Mouse (Mus musculus) intestine, embryonic 15.5 days (tissue): Measurements from ENCODE around the gene Rdh5. TPM values are rescaled to one million over a fixed set of nuclear protein-coding genes. Genes with fewer than 3 reads are reported as not detected.

Experiments used
- ATAC-seq: fragments of 200-750 bp; cut with Nextera tagmentation; 2 replicates; pipeline ENCODE4 v1.8.0; 2017; ENCODE audit warnings: moderate TSS enrichment, moderate library complexity
- H3K27ac ChIP-seq: fragments of 300-500 bp; sonication (generic); 2 replicates; pipeline ENCODE4 v1.5.1; 2015; ENCODE audit warnings: mild to moderate bottlenecking, inconsistent platforms
- H3K27me3 ChIP-seq: fragments of 300-500 bp; sonication (generic); replicated peaks from 2 replicates; pipeline ENCODE4 v1.6.1; 2015; ENCODE audit warnings: inconsistent platforms
- H3K36me3 ChIP-seq: fragments of 300-500 bp; sonication (generic); 2 replicates; pipeline ENCODE4 v1.6.1; 2015; ENCODE audit warnings: inconsistent platforms
- H3K4me1 ChIP-seq: fragments of 300-500 bp; sonication (generic); replicated peaks from 2 replicates; pipeline ENCODE4 v1.6.1; 2015; ENCODE audit warnings: inconsistent platforms
- H3K4me2 ChIP-seq: fragments of 300-500 bp; sonication (generic); replicated peaks from 2 replicates; pipeline ENCODE4 v1.6.1; 2015; ENCODE audit warnings: mild to moderate bottlenecking, inconsistent platforms
- H3K4me3 ChIP-seq: fragments of 300-500 bp; sonication (generic); replicated peaks from 2 replicates; pipeline ENCODE4 v1.5.1; 2015; ENCODE audit warnings: inconsistent platforms
- H3K9ac ChIP-seq: fragments of 300-500 bp; sonication (generic); 2 replicates; pipeline ENCODE4 v1.6.1; 2015; ENCODE audit warnings: inconsistent platforms
- H3K9me3 ChIP-seq: fragments of 300-500 bp; sonication (generic); 2 replicates; pipeline ENCODE4 v1.6.1; 2016; ENCODE audit warnings: inconsistent platforms
- WGBS: fragments of 180-500 bp; shearing (Covaris S2); methylation state at CpG from one replicate; pipeline ENCODE4 v1.1.7; 2015; 5-methylcytosine and 5-hydroxymethylcytosine counted together
- polyA plus RNA-seq: library from polyadenylated mRNA; unstranded; fragments of >200 nt; fragmentation: Nextera tagmentation; extraction: Ambion mirVana; gene quantifications from 2 replicates; pipeline ENCODE4 v1.2.1, GENCODE M21; 2015

The Rdh5 gene
- polyA plus RNA-seq, 1 experiment from 2014 or later = 11.7 TPM

GRCm38 (mm10) chr10:128882067-128882466 lies 40.6 kb downstream of the Rdh5 start:
- 87% methylated on average over 5 of the region's 5 CpGs for WGBS
- no peak overlapping the region for H3K4me2 ChIP-seq
- H3K27ac ChIP-seq = no peak overlapping the region
- H3K4me1 ChIP-seq = no peaks in the 10 kb centered on the region
- 0 out of 2 replicates have a peak, but pooled peaks cover 5% of the 10 kb centered on the region for H3K36me3 ChIP-seq
- H3K9ac ChIP-seq = no peak overlapping the region
- no peaks in the 10 kb centered on the region for H3K27me3 ChIP-seq
- no peaks in the 10 kb centered on the region for H3K9me3 ChIP-seq
- no peak for ATAC-seq
- no peak overlapping the region for H3K4me3 ChIP-seq

DNA sequence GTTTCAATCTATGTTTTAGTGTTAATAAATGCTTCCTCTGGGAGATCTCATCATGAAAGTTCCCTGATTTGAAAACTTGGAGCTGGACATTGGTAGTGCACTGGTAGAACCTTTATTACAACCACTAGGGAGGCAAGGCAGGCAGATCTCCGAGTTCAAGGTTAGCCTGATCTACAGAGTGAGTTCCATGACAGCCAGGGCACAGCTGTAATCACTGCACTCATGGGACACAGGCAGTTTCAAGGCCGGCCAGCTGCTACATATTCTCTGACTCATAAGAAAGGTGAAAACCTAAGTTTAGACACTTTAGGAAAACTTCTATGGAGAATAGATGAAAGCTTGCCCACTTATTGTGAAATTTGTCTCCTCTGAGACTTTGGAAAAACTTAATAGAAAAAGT lies 43.9 kb downstream of the Rdh5 start:
- H3K9ac ChIP-seq = no peak overlapping the region

DNA sequence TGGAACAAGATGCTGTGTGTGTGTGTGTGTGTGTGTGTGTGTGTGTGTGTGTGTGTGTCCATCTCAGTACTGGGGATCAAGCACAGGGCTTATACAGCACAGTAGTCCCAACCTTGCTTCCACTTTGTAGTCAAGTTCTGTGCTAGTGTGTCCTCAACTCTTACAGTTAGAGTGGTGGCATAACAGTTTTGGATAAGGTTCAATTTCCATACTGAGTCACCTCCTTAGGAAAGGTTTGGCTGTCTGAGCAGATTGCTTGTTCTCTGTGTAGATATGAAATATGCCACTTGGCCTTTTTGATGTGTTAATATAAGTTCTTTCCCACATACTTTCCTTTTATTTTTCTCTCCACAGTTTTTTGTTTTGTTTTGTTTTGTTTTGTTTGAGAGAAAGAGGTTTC lies 44.4 kb downstream of the Rdh5 start:
- H3K27ac ChIP-seq = no peak overlapping the region
- no peaks in the 10 kb centered on the region for H3K9me3 ChIP-seq
- H3K9ac ChIP-seq = no peak overlapping the region
- no peaks in the 10 kb centered on the region for H3K27me3 ChIP-seq
- peaks cover 18% of the 10 kb centered on the region for H3K36me3 ChIP-seq
- H3K4me1 ChIP-seq = no peaks in the 10 kb centered on the region
- ATAC-seq = no peak
- no peak overlapping the region for H3K4me2 ChIP-seq
- H3K4me3 ChIP-seq = no peak overlapping the region

More for the DNA sequence above, 43.9 kb downstream of the Rdh5 start:
- H3K36me3 ChIP-seq = peaks cover 14% of the 10 kb centered on the region
- no peaks in the 10 kb centered on the region for H3K4me1 ChIP-seq
- H3K4me3 ChIP-seq = no peak overlapping the region
- H3K4me2 ChIP-seq = no peak overlapping the region
- 86% methylated on average over 2 of the region's 2 CpGs for WGBS
- no peaks in the 10 kb centered on the region for H3K9me3 ChIP-seq
- H3K27ac ChIP-seq = no peak overlapping the region
- no peak for ATAC-seq
- no peaks in the 10 kb centered on the region for H3K27me3 ChIP-seq

GRCm38 (mm10) chr10:128870341-128870740 lies 52.3 kb downstream of the Rdh5 start:
- 81% methylated on average over 3 of the region's 3 CpGs for WGBS
- no peak for ATAC-seq
- H3K36me3 ChIP-seq = peaks cover 20% of the 10 kb centered on the region

DNA sequence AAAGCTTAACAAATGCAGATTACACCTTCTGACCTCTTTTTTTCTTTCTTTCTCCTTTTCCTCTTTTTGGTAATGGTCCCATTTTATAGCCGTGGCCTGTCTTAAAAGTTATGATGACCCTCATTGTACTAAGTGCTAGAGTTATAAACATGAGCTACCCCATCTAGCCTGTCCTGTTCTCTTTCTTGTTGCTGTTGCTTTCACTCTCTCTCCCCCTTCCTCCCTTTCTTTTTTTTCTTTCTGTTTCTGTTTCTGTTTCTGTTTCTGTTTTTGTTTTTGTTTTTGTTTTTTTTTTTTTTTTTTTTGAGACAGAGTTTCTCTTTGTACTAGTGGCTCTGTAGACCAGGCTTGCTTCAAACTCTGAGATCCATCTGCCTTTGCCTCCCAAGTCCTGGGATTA lies 56.2 kb downstream of the Rdh5 start:
- H3K4me2 ChIP-seq = no peak overlapping the region
- no peaks in the 10 kb centered on the region for H3K4me1 ChIP-seq
- no peaks in the 10 kb centered on the region for H3K9me3 ChIP-seq
- H3K4me3 ChIP-seq = no peak overlapping the region
- peaks cover 11% of the 10 kb centered on the region for H3K36me3 ChIP-seq
- 91% methylated on average over 1 of the region's 1 CpGs for WGBS
- no peak for ATAC-seq
- H3K27me3 ChIP-seq = no peaks in the 10 kb centered on the region
- H3K27ac ChIP-seq = no peak overlapping the region
- H3K9ac ChIP-seq = no peak overlapping the region

More at GRCm38 (mm10) chr10:128870341-128870740, 52.3 kb downstream of the Rdh5 start:
- no peaks in the 10 kb centered on the region for H3K9me3 ChIP-seq
- H3K4me3 ChIP-seq = no peak overlapping the region
- no peaks in the 10 kb centered on the region for H3K4me1 ChIP-seq
- H3K27ac ChIP-seq = no peak overlapping the region
- H3K9ac ChIP-seq = no peak overlapping the region
- no peaks in the 10 kb centered on the region for H3K27me3 ChIP-seq
- H3K4me2 ChIP-seq = no peak overlapping the region

DNA sequence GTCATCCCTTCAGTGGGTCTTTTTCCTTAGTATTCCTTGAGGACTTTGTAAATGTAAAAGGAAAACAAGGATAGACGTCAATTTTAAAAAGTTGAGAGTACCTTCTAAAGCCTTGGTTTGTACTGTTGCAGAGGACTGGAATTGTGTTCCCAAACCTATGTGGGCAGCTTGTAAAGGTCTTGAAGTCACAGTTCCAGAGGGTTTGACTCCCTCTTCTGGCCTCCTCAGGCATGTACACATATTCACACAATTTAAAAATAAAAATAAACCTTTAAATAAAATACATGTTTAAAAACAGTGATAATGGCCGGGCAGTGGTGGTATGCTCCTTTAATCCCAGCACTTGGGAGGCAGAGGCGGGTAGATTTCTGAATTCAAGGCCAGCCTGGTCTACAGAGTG lies 56.6 kb downstream of the Rdh5 start:
- no peak for ATAC-seq
- no peak overlapping the region for H3K27ac ChIP-seq
- no peaks in the 10 kb centered on the region for H3K27me3 ChIP-seq
- 85% methylated on average over 3 of the region's 3 CpGs for WGBS
- H3K4me3 ChIP-seq = no peak overlapping the region
- H3K9ac ChIP-seq = no peak overlapping the region
- H3K4me2 ChIP-seq = no peak overlapping the region
- peaks cover 11% of the 10 kb centered on the region for H3K36me3 ChIP-seq
- no peaks in the 10 kb centered on the region for H3K9me3 ChIP-seq
- H3K4me1 ChIP-seq = no peaks in the 10 kb centered on the region

Other genes starting within 250 kb of the Rdh5 start
- gene Suox, start 248.8 kb downstream of the Rdh5 start, polyA plus RNA-seq = 11.9 and 12.1 TPM in 2 replicates
- 59.0 and 60.5 TPM in 2 replicates for gene Rab5b, start 226.6 kb downstream of the Rdh5 start, polyA plus RNA-seq
- gene Pmel, start 218.7 kb downstream of the Rdh5 start, polyA plus RNA-seq = 1.0 and 1.1 TPM in 2 replicates
- 72.7 and 80.9 TPM in 2 replicates for gene Cdk2, start 217.9 kb downstream of the Rdh5 start, polyA plus RNA-seq
- gene Dgka, start 178.0 kb downstream of the Rdh5 start, polyA plus RNA-seq = 7.1 and 7.4 TPM in 2 replicates
- gene Pym1, start 175.0 kb downstream of the Rdh5 start, polyA plus RNA-seq = 32.9 and 34.1 TPM in 2 replicates
- gene Mmp19, start 132.0 kb downstream of the Rdh5 start, polyA plus RNA-seq = 0.60 and 1.0 TPM in 2 replicates
- gene Dnajc14, start 118.8 kb downstream of the Rdh5 start, polyA plus RNA-seq = 44.6 and 47.6 TPM in 2 replicates
- gene Tmem198b, start 118.5 kb downstream of the Rdh5 start, polyA plus RNA-seq = 11.2 and 12.7 TPM in 2 replicates
- gene Sarnp, start 105.6 kb downstream of the Rdh5 start, polyA plus RNA-seq = 186 and 201 TPM in 2 replicates
- gene Ormdl2, start 101.2 kb downstream of the Rdh5 start, polyA plus RNA-seq = 101 and 116 TPM in 2 replicates
- 3.5 and 3.9 TPM in 2 replicates for gene Gdf11, start 31.2 kb downstream of the Rdh5 start, polyA plus RNA-seq
- 708 and 725 TPM in 2 replicates for gene Cd63, start 21.9 kb downstream of the Rdh5 start, polyA plus RNA-seq
- 194 and 203 TPM in 2 replicates for gene Bloc1s1, start 1.1 kb upstream of the Rdh5 start, polyA plus RNA-seq
- gene Itga7, start 10.9 kb upstream of the Rdh5 start, polyA plus RNA-seq = 2.9 and 3.8 TPM in 2 replicates
- gene Mettl7b, start 38.1 kb upstream of the Rdh5 start, polyA plus RNA-seq = 12.0 and 12.3 TPM in 2 replicates
- gene Olfr9, start 66.5 kb upstream of the Rdh5 start, polyA plus RNA-seq = not detected in 2 replicates
- gene Olfr763, start 87.9 kb upstream of the Rdh5 start, polyA plus RNA-seq = not detected in 2 replicates
- not detected in 2 replicates for gene Olfr764-ps1, start 117.0 kb upstream of the Rdh5 start, polyA plus RNA-seq
- not detected in 2 replicates for gene Olfr765, start 127.1 kb upstream of the Rdh5 start, polyA plus RNA-seq
- gene Olfr766-ps1, start 146.1 kb upstream of the Rdh5 start, polyA plus RNA-seq = not detected in 2 replicates
- not detected in 2 replicates for gene Olfr767, start 160.0 kb upstream of the Rdh5 start, polyA plus RNA-seq
- gene Olfr768, start 176.5 kb upstream of the Rdh5 start, polyA plus RNA-seq = not detected in 2 replicates
- gene Olfr769, start 195.0 kb upstream of the Rdh5 start, polyA plus RNA-seq = not detected in 2 replicates
- not detected in 2 replicates for gene Olfr770, start 216.1 kb upstream of the Rdh5 start, polyA plus RNA-seq
- not detected in 2 replicates for gene Olfr771, start 241.9 kb upstream of the Rdh5 start, polyA plus RNA-seq